Comparison of ENCODE assay signal across 11 mouse cellular contexts in genomic region chr11:102010140-102010539, GRCm38 (mm10). TPM values are rescaled to one million over a fixed set of nuclear protein-coding genes. Genes with fewer than 3 reads are reported as not detected.
DNase-seq lines count a peak whose midpoint lies in the region; ATAC-seq and TF ChIP-seq lines count a peak whose summit lies in the region.
"Had no signal": no experiment of that assay in that cellular context is flagged by ENCODE, and none has a peak within 500 bp of the region (broad histone marks: within the 10 kb centered on the region; RNA-seq: fewer than 3 reads in every experiment).

No protein-coding gene starts in this region.

- no peak for DNase-seq in stomach, postnatal 0 days (ENCODE audit: low spot score)
- no peak for DNase-seq in adrenal gland, postnatal 10 days
- DNase-seq in right cerebral cortex, postnatal 36 days (ENCODE audit: low spot score in 2 of 2) = no peak
- DNase-seq in left cerebral cortex, adult 8-10 months (ENCODE audit: low spot score in 2 of 2) = no peak

- TF ChIP-seq CTCF in stomach, postnatal 0 days (IDR thresholded peaks at IDR 0.05; ENCODE audit: low read depth) = no peak

- H3K9me3 ChIP-seq in stomach, embryonic 15.5 days = no peaks in the 10 kb centered on the region
- H3K9me3 ChIP-seq in stomach, postnatal 0 days (ENCODE audit: control insufficient read depth, low read length) = no peaks in the 10 kb centered on the region
- H3K9me3 ChIP-seq in forebrain, embryonic 13.5 days (replicated peaks) = no peaks in the 10 kb centered on the region
- H3K9me3 ChIP-seq in limb, embryonic 13.5 days = no peaks in the 10 kb centered on the region
- H3K9me3 ChIP-seq: G1E had no signal

- 80% methylated on average over 13 of the region's 13 CpGs for WGBS in stomach, embryonic 15.5 days
- 83% methylated on average over 13 of the region's 13 CpGs for WGBS in stomach, postnatal 0 days
- 16% methylated on average over 13 of the region's 13 CpGs for WGBS in forebrain, embryonic 13.5 days
- WGBS in limb, embryonic 13.5 days = 23% methylated on average over 13 of the region's 13 CpGs

- no peaks in the 10 kb centered on the region for H3K27me3 ChIP-seq in stomach, embryonic 15.5 days (replicated peaks)
- H3K27me3 ChIP-seq in stomach, postnatal 0 days (ENCODE audit: control insufficient read depth, insufficient read depth, low read length) = no peaks in the 10 kb centered on the region
- H3K27me3 ChIP-seq in forebrain, embryonic 13.5 days = no peaks in the 10 kb centered on the region
- H3K27me3 ChIP-seq in limb, embryonic 13.5 days = no peaks in the 10 kb centered on the region

- ATAC-seq in stomach, embryonic 15.5 days (ENCODE audit: insufficient read depth, low FRiP score, low read depth) = 0 out of 2 replicates have a peak, but pooled peaks have one; percentile 21
- ATAC-seq in stomach, postnatal 0 days (ENCODE audit: low FRiP score, low TSS enrichment) = no peak
- ATAC-seq in forebrain, embryonic 13.5 days = peak; percentile 92
- ATAC-seq in limb, embryonic 13.5 days (ENCODE audit: low FRiP score, low read depth) = no peak

- H3K9ac ChIP-seq in stomach, embryonic 15.5 days = no peak overlapping the region
- H3K9ac ChIP-seq in stomach, postnatal 0 days (ENCODE audit: low read length) = no peak overlapping the region
- H3K9ac ChIP-seq in forebrain, embryonic 13.5 days = 0 out of 2 replicates have a peak overlapping the region, but pooled peaks have one; percentile 30
- peak overlapping the region; percentile 3; the same call in 1 of the 2 replicates for H3K9ac ChIP-seq in limb, embryonic 13.5 days

- TF ChIP-seq EP300 in stomach, postnatal 0 days (optimal IDR thresholded peaks at IDR 0.05) = no peak

- H3K4me2 ChIP-seq in stomach, embryonic 15.5 days = no peak overlapping the region
- no peak overlapping the region for H3K4me2 ChIP-seq in stomach, postnatal 0 days (replicated peaks; ENCODE audit: low read depth)
- no peak overlapping the region for H3K4me2 ChIP-seq in forebrain, embryonic 13.5 days
- H3K4me2 ChIP-seq in limb, embryonic 13.5 days (replicated peaks) = 0 out of 2 replicates have a peak overlapping the region, but pooled peaks have one; percentile 2

- no peaks in the 10 kb centered on the region for H3K4me1 ChIP-seq in stomach, embryonic 15.5 days
- H3K4me1 ChIP-seq in stomach, postnatal 0 days (replicated peaks; ENCODE audit: control insufficient read depth, insufficient read depth) = no peaks in the 10 kb centered on the region
- H3K4me1 ChIP-seq in forebrain, embryonic 13.5 days = peaks cover 38% of the 10 kb centered on the region
- H3K4me1 ChIP-seq in limb, embryonic 13.5 days = peaks cover 14% of the 10 kb centered on the region; the same call in 1 of the 2 replicates

- H3K4me3 ChIP-seq in stomach, embryonic 15.5 days (replicated peaks) = no peak overlapping the region
- no peak overlapping the region for H3K4me3 ChIP-seq in stomach, postnatal 0 days (ENCODE audit: low read depth, low read length)
- H3K4me3 ChIP-seq in forebrain, embryonic 13.5 days = no peak overlapping the region
- no peak overlapping the region for H3K4me3 ChIP-seq in limb, embryonic 13.5 days

- peaks cover 7% of the 10 kb centered on the region; the same call in 1 of the 2 replicates for H3K36me3 ChIP-seq in stomach, embryonic 15.5 days
- peaks cover 2% of the 10 kb centered on the region; the same call in 1 of the 2 replicates for H3K36me3 ChIP-seq in stomach, postnatal 0 days (ENCODE audit: control insufficient read depth, insufficient read depth, low read length)
- H3K36me3 ChIP-seq in forebrain, embryonic 13.5 days (ENCODE audit: poor library complexity, severe bottlenecking) = peaks cover 89% of the 10 kb centered on the region
- H3K36me3 ChIP-seq in limb, embryonic 13.5 days = peaks cover 58% of the 10 kb centered on the region
- H3K36me3 ChIP-seq: G1E had no signal

- H3K27ac ChIP-seq in stomach, embryonic 15.5 days = no peak overlapping the region
- H3K27ac ChIP-seq in stomach, postnatal 0 days (replicated peaks) = no peak overlapping the region
- peak overlapping the region; percentile 90 for H3K27ac ChIP-seq in forebrain, embryonic 13.5 days
- peak overlapping the region; percentile 48; the same call in 1 of the 2 replicates for H3K27ac ChIP-seq in limb, embryonic 13.5 days
- H3K27ac ChIP-seq: macrophage had no signal

RNA-seq across cellular contexts. Expression of gene Mpp3, which starts 18.1 kb away (rescaled TPM):
- 7.2 and 9.0 TPM in 2 replicates for polyA plus RNA-seq in stomach, embryonic 15.5 days (2015; fragmentation: Nextera tagmentation; extraction: Ambion mirVana)
- 3.3 and 3.4 TPM in 2 replicates for polyA plus RNA-seq in stomach, postnatal 0 days (2015; fragmentation: Nextera tagmentation; extraction: Ambion mirVana)
- 40.8 and 41.0 TPM in 2 replicates for polyA plus RNA-seq in forebrain, embryonic 13.5 days (2015; fragmentation: Nextera tagmentation; extraction: Ambion mirVana)
- 10.0 and 10.2 TPM in 2 replicates for polyA plus RNA-seq in limb, embryonic 13.5 days (2015; fragmentation: Nextera tagmentation; extraction: Ambion mirVana)
- 10 to 100 TPM; 11.8 to 16.0 TPM for total RNA-seq in adrenal gland, postnatal 10 days (2021)
- total RNA-seq in left cerebral cortex, adult 8-10 months (2022) = 10 to 100 TPM; 73.8 to 85.2 (median 77.1) TPM
- polyA plus RNA-seq: G1E, macrophage had no signal

RNA-seq across cellular contexts. Expression of gene Dusp3, which starts 23.3 kb away (rescaled TPM):
- 22.5 and 25.0 TPM in 2 replicates for polyA plus RNA-seq in stomach, embryonic 15.5 days (2015; fragmentation: Nextera tagmentation; extraction: Ambion mirVana)
- 21.7 and 22.8 TPM in 2 replicates for polyA plus RNA-seq in stomach, postnatal 0 days (2015; fragmentation: Nextera tagmentation; extraction: Ambion mirVana)
- 8.5 and 8.7 TPM in 2 replicates for polyA plus RNA-seq in forebrain, embryonic 13.5 days (2015; fragmentation: Nextera tagmentation; extraction: Ambion mirVana)
- polyA plus RNA-seq in limb, embryonic 13.5 days (2015; fragmentation: Nextera tagmentation; extraction: Ambion mirVana) = 18.6 and 19.4 TPM in 2 replicates
- total RNA-seq in adrenal gland, postnatal 10 days (2021) = 10 to 100 TPM; 93.3 to 96.3 TPM
- total RNA-seq in left cerebral cortex, adult 8-10 months (2022) = 100 to 1,000 TPM; 194 to 239 (median 216) TPM

RNA-seq across cellular contexts. Expression of gene Cfap97d1, which starts 26.1 kb away (rescaled TPM):
- not detected in 2 replicates for polyA plus RNA-seq in stomach, embryonic 15.5 days (2015; fragmentation: Nextera tagmentation; extraction: Ambion mirVana)
- not detected in 2 replicates for polyA plus RNA-seq in stomach, postnatal 0 days (2015; fragmentation: Nextera tagmentation; extraction: Ambion mirVana)
- not detected in 2 replicates for polyA plus RNA-seq in forebrain, embryonic 13.5 days (2015; fragmentation: Nextera tagmentation; extraction: Ambion mirVana)
- polyA plus RNA-seq in limb, embryonic 13.5 days (2015; fragmentation: Nextera tagmentation; extraction: Ambion mirVana) = not detected in 2 replicates
- total RNA-seq in adrenal gland, postnatal 10 days (2021) = not detected
- not detected for total RNA-seq in left cerebral cortex, adult 8-10 months (2022)
- total RNA-seq: G1E; heart, adult 18-20 months had no signal
- polyA plus RNA-seq: G1E; large intestine, adult 2 months; macrophage had no signal

RNA-seq across cellular contexts. Expression of gene Cd300lg, which starts 31.2 kb away (rescaled TPM):
- 2.0 and 2.2 TPM in 2 replicates for polyA plus RNA-seq in stomach, embryonic 15.5 days (2015; fragmentation: Nextera tagmentation; extraction: Ambion mirVana)
- 3.0 and 3.4 TPM in 2 replicates for polyA plus RNA-seq in stomach, postnatal 0 days (2015; fragmentation: Nextera tagmentation; extraction: Ambion mirVana)
- 0.27 and 0.31 TPM in 2 replicates for polyA plus RNA-seq in forebrain, embryonic 13.5 days (2015; fragmentation: Nextera tagmentation; extraction: Ambion mirVana)
- 0.49 and 0.78 TPM in 2 replicates for polyA plus RNA-seq in limb, embryonic 13.5 days (2015; fragmentation: Nextera tagmentation; extraction: Ambion mirVana)
- 10 to 100 TPM; 44.1 to 53.0 TPM for total RNA-seq in adrenal gland, postnatal 10 days (2021)
- under 1 TPM in 3 of 4 experiments, not detected in 1; 0.15 to 0.18 (median 0.17) TPM for total RNA-seq in left cerebral cortex, adult 8-10 months (2022)
- total RNA-seq: G1E had no signal
- polyA plus RNA-seq: G1E had no signal

RNA-seq across cellular contexts. Expression of gene Sost, which starts 43.3 kb away (rescaled TPM):
- 0.08 and 0.10 TPM in 2 replicates for polyA plus RNA-seq in stomach, embryonic 15.5 days (2015; fragmentation: Nextera tagmentation; extraction: Ambion mirVana)
- 0.08 TPM in 1 of 2 replicates, not detected in the other for polyA plus RNA-seq in stomach, postnatal 0 days (2015; fragmentation: Nextera tagmentation; extraction: Ambion mirVana)
- polyA plus RNA-seq in forebrain, embryonic 13.5 days (2015; fragmentation: Nextera tagmentation; extraction: Ambion mirVana) = 0.14 TPM in 1 of 2 replicates, not detected in the other
- 0.38 TPM in 2 replicates for polyA plus RNA-seq in limb, embryonic 13.5 days (2015; fragmentation: Nextera tagmentation; extraction: Ambion mirVana)
- 1 to 10 TPM in 1 of 2 experiments, not detected in 1; 3.0 TPM for total RNA-seq in adrenal gland, postnatal 10 days (2021)
- total RNA-seq in left cerebral cortex, adult 8-10 months (2022) = under 1 TPM in 1 of 4 experiments, not detected in 3; 0.19 TPM
- total RNA-seq: G1E had no signal
- polyA plus RNA-seq: G1E; large intestine, adult 2 months; macrophage had no signal

Comparison
In these comparisons a context has a peak if more than half of its experiments do, and no peak if none do; other contexts are left out.
1. ATAC-seq: peak in stomach, embryonic 15.5 days (single experiment) and forebrain, embryonic 13.5 days (single experiment); none in stomach, postnatal 0 days (single experiment) and limb, embryonic 13.5 days (single experiment).
2. H3K27ac ChIP-seq: peak in forebrain, embryonic 13.5 days (single experiment) and limb, embryonic 13.5 days (single experiment); none in stomach, embryonic 15.5 days (single experiment) and stomach, postnatal 0 days (single experiment).
3. H3K9ac ChIP-seq: peak in forebrain, embryonic 13.5 days (single experiment) and limb, embryonic 13.5 days (single experiment); none in stomach, embryonic 15.5 days (single experiment) and stomach, postnatal 0 days (single experiment).